Mouse (Mus musculus): Measurements from ENCODE around the gene Zdhhc3. TPM values are rescaled to one million over a fixed set of nuclear protein-coding genes. Genes with fewer than 3 reads are reported as not detected.
A peak's percentile ranks its signal among the peaks of the same experiment; 100 is the strongest.

Gene Zdhhc3
- 87.1 and 93.5 TPM in 2 replicates for polyA plus RNA-seq (2015; fragmentation: Nextera tagmentation; extraction: Ambion mirVana)

DNA sequence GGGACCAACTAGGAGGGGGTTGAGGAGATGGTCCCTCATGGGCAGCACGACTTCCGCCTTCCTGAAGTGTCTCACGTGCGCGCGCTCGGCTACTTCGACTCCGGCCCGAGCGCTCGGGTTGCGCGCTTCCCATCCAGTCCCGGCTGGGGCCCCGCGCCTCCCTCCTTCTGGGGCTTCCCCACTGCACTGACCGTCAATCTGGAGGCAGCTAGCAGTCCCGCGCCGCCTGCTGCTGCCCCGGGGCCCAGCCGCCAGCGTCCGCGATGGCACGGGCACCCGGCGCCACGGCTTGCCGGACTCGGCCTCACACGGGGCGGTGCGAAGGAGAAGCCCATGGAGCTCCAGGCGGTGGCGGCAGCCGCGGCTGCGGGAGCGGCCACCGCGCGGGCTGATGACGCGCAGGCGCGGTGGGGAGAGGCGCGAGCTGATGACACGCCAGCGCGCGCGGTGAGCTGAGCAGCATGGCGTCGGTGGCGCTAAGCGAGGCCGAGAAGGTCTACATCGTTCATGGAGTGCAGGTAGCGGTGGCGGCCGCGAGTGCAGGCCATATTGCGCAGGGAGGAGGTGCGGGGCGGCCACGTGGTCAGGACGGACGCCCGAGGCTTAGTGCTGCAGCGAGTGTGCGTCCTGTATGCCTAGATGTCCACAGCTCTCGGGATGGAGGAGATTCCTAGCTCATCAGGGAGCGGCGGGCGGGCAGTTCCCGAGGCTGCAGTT is at the start of gene Zdhhc3, which contains the start of gene Exosc7:
TSS of gene Zdhhc3 (minus strand) at position 401 of the 717 bp plus-strand sequence.
TSS of gene Exosc7 (plus strand) at position 411 of the 717 bp plus-strand sequence.
- peak within 1 kb of the TSS; percentile 94 for H3K27ac ChIP-seq (replicated peaks)
- H3K27me3 ChIP-seq: no peaks in the 10 kb centered on the region
- peak within 1 kb of the TSS; percentile 75 for H3K4me3 ChIP-seq
- peaks cover 20% of the 10 kb centered on the region for H3K4me1 ChIP-seq (replicated peaks)
- peak; percentile 95 for ATAC-seq (ENCODE audit: low FRiP score, low read depth)
- 0 out of 2 replicates have a peak, but pooled peaks cover 3% of the 10 kb centered on the region for H3K36me3 ChIP-seq
- peak within 1 kb of the TSS; percentile 93 for H3K9ac ChIP-seq
- H3K4me2 ChIP-seq: peak within 1 kb of the TSS; percentile 94
- H3K9me3 ChIP-seq: no peaks in the 10 kb centered on the region
- under 1% methylated on average over 75 of the region's 79 CpGs for WGBS

DNA sequence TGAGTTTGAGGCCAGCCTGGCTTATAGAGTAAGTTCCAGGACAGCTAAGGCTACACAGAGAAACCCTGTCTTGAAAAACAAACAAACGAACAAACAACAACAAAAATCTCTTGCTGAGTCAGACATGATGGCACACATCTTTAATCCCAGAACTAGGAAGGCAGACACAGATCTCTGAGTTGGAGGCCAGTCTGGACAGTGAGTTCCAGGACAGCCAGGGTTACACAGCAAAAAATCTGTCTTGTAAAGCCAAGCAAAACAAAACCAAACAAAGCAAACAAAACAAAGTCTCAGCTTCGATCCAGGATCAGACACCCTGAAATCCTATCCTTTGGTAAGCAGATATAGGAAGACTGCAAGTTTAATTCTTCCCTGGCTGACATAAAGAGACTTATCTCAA is 48.8 kb upstream of the Zdhhc3 start:
- no peaks in the 10 kb centered on the region for H3K4me1 ChIP-seq (replicated peaks)
- no peak overlapping the region for H3K27ac ChIP-seq (replicated peaks)
- H3K9me3 ChIP-seq: no peaks in the 10 kb centered on the region
- 81% methylated on average over 2 of the region's 2 CpGs for WGBS
- no peak overlapping the region for H3K4me2 ChIP-seq
- no peaks in the 10 kb centered on the region for H3K27me3 ChIP-seq
- no peak overlapping the region for H3K4me3 ChIP-seq
- no peak for ATAC-seq (ENCODE audit: low FRiP score, low read depth)
- H3K9ac ChIP-seq: no peak overlapping the region
- H3K36me3 ChIP-seq: no peaks in the 10 kb centered on the region

DNA sequence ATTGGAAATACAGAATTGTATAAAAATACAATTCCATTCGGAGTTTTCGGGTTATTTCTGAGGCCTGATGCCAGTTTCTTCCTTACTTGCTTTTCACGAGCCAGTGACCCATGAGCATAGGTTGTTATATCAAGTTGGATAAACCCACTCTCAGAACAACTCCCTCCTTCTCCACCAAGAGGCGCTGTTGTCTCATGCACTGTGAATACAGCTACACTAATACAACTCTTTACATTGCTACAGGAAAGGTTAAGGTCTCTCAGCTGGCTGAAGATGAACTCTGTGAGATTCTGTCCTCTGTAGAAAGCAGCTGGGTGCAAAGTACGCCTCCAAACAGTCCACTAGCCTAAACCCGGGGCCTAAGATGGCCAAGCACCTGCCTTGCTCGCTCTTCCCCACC is 46.3 kb upstream of the Zdhhc3 start:
- WGBS: 62% methylated on average over 7 of the region's 7 CpGs
- H3K9ac ChIP-seq: no peak overlapping the region

DNA sequence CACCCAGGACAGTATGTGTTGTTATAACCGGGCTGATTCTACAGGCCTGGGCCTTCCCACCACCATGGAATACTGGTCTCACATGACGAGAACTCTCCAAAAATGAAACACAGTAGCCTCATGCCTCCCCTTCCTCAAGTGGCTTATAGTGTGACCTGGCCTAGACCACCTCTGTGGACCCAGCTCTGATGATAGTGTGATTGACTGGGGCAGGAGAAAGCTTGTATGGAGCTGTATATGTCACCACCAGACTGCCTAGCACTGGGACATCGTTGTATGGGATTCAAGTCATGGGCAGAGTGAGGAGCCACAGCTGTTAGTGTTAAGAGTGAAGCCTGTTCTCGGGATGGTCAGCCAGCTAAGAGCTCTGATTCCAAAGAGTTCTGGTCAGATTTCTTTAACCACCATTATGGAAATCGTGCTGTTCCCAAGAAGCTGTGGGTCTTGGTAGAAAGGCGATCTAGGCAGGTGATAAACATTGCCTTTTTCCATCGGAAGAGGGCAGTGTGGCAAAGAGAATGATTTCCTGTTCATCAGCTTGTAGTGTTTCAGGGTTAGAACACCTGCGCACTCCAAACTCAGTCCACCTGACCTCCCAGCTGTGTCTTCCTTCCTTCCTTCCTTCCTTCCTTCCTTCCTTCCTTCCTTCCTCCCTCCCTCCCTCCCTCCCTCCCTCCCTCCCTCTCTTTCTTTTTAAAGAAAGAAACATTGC is 45.3 kb upstream of the Zdhhc3 start:
- Histone ChIP-seq H3K9me3 (no peaks in the 10 kb centered on the region), H3K4me2 (no peak overlapping the region), H3K9ac (no peak overlapping the region), H3K36me3 (no peaks in the 10 kb centered on the region), H3K27ac (replicated peaks) (no peak overlapping the region), H3K27me3 (no peaks in the 10 kb centered on the region), H3K4me1 (replicated peaks) (no peaks in the 10 kb centered on the region), H3K4me3 (no peak overlapping the region)
- ATAC-seq (ENCODE audit: low FRiP score, low read depth): peak; percentile 32; the same call in 1 of the 2 replicates
- 66% methylated on average over 8 of the region's 8 CpGs for WGBS

More for the DNA sequence above, 46.3 kb upstream of the Zdhhc3 start:
- H3K4me2 ChIP-seq: no peak overlapping the region
- 0 out of 2 replicates have a peak, but pooled peaks have one; percentile 39 for ATAC-seq (ENCODE audit: low FRiP score, low read depth)
- H3K36me3 ChIP-seq: no peaks in the 10 kb centered on the region
- H3K27me3 ChIP-seq: no peaks in the 10 kb centered on the region
- no peaks in the 10 kb centered on the region for H3K4me1 ChIP-seq (replicated peaks)
- H3K4me3 ChIP-seq: no peak overlapping the region
- no peak overlapping the region for H3K27ac ChIP-seq (replicated peaks)
- H3K9me3 ChIP-seq: no peaks in the 10 kb centered on the region

DNA sequence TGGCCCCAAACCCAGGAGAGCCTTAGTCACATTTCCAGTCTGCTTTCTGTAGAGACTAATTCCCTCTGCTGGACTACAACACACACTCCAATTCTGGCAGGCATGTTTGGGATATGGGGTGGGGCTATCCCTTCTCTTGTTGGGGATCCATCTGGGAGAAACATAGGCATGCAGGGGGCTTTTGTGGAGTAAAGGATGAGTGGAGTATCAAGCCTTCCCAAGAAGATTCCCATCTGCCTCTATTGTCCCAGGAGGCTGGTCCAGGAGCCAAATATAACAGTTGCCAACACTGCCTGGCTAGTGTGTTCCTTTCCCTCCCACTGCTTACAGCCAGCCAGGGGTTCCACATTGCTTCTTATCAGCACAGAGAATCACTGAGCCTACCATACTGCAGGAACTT is 44.7 kb upstream of the Zdhhc3 start:
- ATAC-seq (ENCODE audit: low FRiP score, low read depth): no peak
- Histone ChIP-seq H3K27ac (replicated peaks) (no peak overlapping the region), H3K9me3 (no peaks in the 10 kb centered on the region), H3K27me3 (no peaks in the 10 kb centered on the region), H3K36me3 (no peaks in the 10 kb centered on the region), H3K4me3 (no peak overlapping the region), H3K9ac (no peak overlapping the region), H3K4me2 (no peak overlapping the region), H3K4me1 (replicated peaks) (no peaks in the 10 kb centered on the region)

DNA sequence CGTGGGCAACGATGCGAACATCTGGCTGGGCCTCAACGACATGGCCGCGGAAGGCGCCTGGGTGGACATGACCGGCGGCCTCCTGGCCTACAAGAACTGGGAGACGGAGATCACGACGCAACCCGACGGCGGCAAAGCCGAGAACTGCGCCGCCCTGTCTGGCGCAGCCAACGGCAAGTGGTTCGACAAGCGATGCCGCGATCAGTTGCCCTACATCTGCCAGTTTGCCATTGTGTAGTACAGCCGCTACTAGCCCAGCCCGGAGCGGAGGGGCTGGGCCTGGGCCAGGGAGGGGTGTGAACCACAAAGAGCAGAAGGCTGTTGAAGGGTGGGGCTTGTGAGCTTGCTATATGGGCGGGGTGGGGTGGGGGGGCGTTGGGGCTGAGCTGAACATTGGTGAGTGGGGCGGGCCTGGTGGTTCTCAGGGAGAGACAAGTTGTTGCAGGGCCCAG is 43.9 kb upstream of the Zdhhc3 start:
- no peaks in the 10 kb centered on the region for H3K36me3 ChIP-seq
- WGBS: 31% methylated on average over 30 of the region's 30 CpGs
- H3K4me2 ChIP-seq: peak overlapping the region; percentile 31
- H3K4me3 ChIP-seq: no peak overlapping the region
- no peaks in the 10 kb centered on the region for H3K27me3 ChIP-seq
- H3K9me3 ChIP-seq: no peaks in the 10 kb centered on the region
- peak; percentile 73 for ATAC-seq (ENCODE audit: low FRiP score, low read depth)
- H3K9ac ChIP-seq: no peak overlapping the region
- no peak overlapping the region for H3K27ac ChIP-seq (replicated peaks)
- H3K4me1 ChIP-seq (replicated peaks): no peaks in the 10 kb centered on the region

DNA sequence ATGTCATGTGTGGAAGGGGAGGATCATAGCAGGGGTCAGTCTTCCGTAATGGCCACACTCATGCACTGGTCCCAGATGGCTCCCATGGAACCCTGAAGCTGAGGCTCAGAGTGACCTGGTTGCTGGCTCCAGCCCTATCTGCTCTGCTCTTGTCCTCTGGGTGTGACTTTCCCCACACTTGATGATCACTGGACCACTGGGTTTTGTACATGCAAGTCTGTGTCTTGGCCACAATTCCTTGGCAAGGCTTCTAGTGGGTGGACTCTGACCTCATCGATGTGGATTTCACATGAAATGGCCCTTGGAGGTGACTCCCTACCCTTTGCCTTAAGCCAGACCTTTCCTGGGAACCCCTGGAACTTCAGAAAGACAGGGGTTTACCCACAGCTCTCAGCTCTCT is 40.1 kb upstream of the Zdhhc3 start:
- no peaks in the 10 kb centered on the region for H3K9me3 ChIP-seq
- no peak overlapping the region for H3K4me3 ChIP-seq
- H3K4me2 ChIP-seq: no peak overlapping the region
- H3K27me3 ChIP-seq: no peaks in the 10 kb centered on the region
- ATAC-seq (ENCODE audit: low FRiP score, low read depth): no peak
- H3K36me3 ChIP-seq: no peaks in the 10 kb centered on the region
- 90% methylated on average over 2 of the region's 2 CpGs for WGBS
- no peak overlapping the region for H3K27ac ChIP-seq (replicated peaks)
- no peaks in the 10 kb centered on the region for H3K4me1 ChIP-seq (replicated peaks)
- H3K9ac ChIP-seq: no peak overlapping the region

DNA sequence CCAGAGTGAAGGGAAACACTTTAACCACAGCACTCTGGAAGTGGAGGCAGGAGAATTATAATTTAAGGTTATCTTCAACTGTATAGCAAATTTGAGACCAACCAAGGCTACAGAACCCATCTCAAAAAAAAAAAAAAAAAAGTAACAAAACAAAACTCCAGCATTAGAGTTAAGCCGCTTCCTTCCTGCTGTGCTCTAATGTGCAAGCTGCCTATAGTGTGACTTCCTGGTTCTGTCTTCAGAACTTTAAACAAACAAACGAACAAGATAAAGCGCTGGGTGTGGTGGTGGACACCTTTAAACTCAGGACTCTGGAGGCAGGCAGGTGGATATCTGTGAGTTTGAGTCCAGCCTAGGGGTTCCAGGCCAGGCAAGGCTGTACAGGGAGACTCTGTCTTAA is 39.0 kb upstream of the Zdhhc3 start:
- 80% methylated on average over 3 of the region's 3 CpGs for WGBS

DNA sequence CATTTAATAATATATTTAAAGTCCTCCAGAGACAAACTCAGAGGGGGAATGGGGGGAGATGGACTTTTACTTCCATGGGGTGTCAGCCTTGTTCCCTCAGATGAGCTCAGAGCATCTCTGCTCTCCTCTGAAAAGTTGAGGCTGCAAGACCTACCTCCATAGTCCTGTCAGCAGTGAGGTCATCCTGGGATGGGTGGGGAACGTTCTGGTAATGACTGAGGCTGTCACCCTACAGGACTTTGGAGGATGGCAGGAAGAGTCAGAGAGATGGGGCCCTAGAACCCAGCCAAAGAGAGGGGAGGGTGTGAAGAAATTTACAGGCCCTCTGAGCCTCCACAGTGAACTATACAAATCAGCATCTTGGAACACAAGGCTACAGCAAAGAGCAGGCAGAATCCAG is 38.6 kb upstream of the Zdhhc3 start:
- Histone ChIP-seq H3K27ac (replicated peaks) (no peak overlapping the region), H3K4me2 (no peak overlapping the region), H3K27me3 (no peaks in the 10 kb centered on the region), H3K4me3 (no peak overlapping the region), H3K36me3 (no peaks in the 10 kb centered on the region), H3K9me3 (no peaks in the 10 kb centered on the region), H3K4me1 (replicated peaks) (no peaks in the 10 kb centered on the region), H3K9ac (no peak overlapping the region)
- no peak for ATAC-seq (ENCODE audit: low FRiP score, low read depth)
- WGBS: 60% methylated on average over 1 of the region's 1 CpGs

More for the DNA sequence above, 39.0 kb upstream of the Zdhhc3 start:
- Histone ChIP-seq H3K27me3 (no peaks in the 10 kb centered on the region), H3K4me2 (no peak overlapping the region), H3K36me3 (no peaks in the 10 kb centered on the region), H3K27ac (replicated peaks) (no peak overlapping the region), H3K4me3 (no peak overlapping the region), H3K9me3 (no peaks in the 10 kb centered on the region), H3K4me1 (replicated peaks) (no peaks in the 10 kb centered on the region), H3K9ac (no peak overlapping the region)
- no peak for ATAC-seq (ENCODE audit: low FRiP score, low read depth)

DNA sequence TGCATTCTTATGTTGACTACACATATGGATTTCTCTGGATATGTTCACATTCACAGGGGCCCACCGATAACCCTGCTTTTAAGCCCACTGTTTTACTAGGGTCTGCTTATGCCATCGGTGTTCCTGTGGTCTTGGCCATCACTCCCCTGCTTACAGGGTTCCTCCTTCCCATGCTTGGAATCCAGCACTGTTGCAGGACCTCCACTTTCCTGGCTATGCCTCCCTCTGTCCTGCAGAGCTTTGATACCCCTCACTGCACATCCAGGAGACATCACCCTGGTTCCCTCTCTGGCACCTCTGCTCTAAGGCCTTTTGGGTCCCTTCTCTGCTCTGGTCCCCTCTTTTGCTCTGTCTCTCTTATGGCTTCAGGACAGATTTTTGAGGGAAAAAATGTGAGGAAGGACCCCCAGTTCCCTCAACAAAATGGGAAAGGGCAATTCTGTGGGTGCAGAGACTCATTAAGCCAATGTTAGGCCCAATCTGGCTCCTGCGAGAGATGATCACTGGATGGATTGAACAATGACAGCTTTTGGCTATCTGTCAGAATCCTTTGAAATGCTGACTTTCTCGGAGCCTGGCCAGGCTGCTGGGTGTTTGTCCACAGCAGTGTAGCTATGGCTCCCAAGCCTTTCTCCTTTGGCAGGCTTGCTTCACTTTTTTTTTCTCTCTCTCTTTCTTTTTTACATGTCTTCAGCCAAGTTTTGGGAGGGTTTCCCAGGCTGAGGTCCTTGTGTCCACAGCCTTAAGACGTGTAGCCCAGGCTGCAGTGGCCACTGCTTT is 37.4 kb upstream of the Zdhhc3 start, which contains the start of gene Clec3b:
TSS of gene Clec3b (plus strand) at position 706 of the 780 bp plus-strand sequence.
- H3K4me1 ChIP-seq (replicated peaks): no peaks in the 10 kb centered on the region
- H3K4me2 ChIP-seq: no peak within 1 kb of the TSS
- H3K27ac ChIP-seq (replicated peaks): 0 out of 2 replicates have a peak within 1 kb of the TSS, but pooled peaks have one; percentile 11
- H3K9me3 ChIP-seq: no peaks in the 10 kb centered on the region
- ATAC-seq (ENCODE audit: low FRiP score, low read depth): no peak
- H3K36me3 ChIP-seq: 0 out of 2 replicates have a peak, but pooled peaks cover 3% of the 10 kb centered on the region
- H3K9ac ChIP-seq: no peak within 1 kb of the TSS
- 73% methylated on average over 5 of the region's 5 CpGs for WGBS
- no peaks in the 10 kb centered on the region for H3K27me3 ChIP-seq
- no peak within 1 kb of the TSS for H3K4me3 ChIP-seq

DNA sequence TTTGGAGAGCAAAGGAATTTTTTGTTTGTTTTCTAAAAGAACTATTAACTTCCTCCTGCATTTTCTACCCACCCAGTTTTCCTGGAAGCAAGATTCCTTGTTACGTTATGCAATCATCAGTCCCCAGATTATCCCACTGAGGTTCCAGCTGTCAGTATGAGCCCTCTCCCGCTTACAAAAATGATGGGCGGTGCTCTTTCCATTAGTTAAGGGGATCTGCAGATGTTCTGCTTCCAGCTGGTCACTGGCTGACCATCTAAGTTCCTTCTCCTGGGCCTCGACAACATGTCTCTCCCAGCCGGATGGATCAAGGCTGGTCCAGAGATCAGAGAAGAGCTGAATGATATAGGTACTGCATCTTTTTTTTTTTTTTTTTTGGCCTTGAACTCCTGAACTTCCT is 35.4 kb upstream of the Zdhhc3 start:
- no peak overlapping the region for H3K4me2 ChIP-seq
- H3K4me1 ChIP-seq (replicated peaks): no peaks in the 10 kb centered on the region
- peaks cover 14% of the 10 kb centered on the region; the same call in 1 of the 2 replicates for H3K36me3 ChIP-seq
- H3K9me3 ChIP-seq: no peaks in the 10 kb centered on the region
- no peak for ATAC-seq (ENCODE audit: low FRiP score, low read depth)
- H3K27ac ChIP-seq (replicated peaks): no peak overlapping the region
- WGBS: 83% methylated on average over 5 of the region's 5 CpGs
- H3K27me3 ChIP-seq: no peaks in the 10 kb centered on the region
- H3K9ac ChIP-seq: no peak overlapping the region
- no peak overlapping the region for H3K4me3 ChIP-seq

Measured in hindbrain, embryonic 15.5 days (tissue).